Mouse (Mus musculus): ENCODE data around the gene Pitpnm3. TPM values are rescaled to one million over a fixed set of nuclear protein-coding genes. Genes with fewer than 3 reads are reported as not detected.

The Pitpnm3 gene
- total RNA-seq, 2 experiments from 2014 or later: 20.9 to 25.5 TPM

DNA sequence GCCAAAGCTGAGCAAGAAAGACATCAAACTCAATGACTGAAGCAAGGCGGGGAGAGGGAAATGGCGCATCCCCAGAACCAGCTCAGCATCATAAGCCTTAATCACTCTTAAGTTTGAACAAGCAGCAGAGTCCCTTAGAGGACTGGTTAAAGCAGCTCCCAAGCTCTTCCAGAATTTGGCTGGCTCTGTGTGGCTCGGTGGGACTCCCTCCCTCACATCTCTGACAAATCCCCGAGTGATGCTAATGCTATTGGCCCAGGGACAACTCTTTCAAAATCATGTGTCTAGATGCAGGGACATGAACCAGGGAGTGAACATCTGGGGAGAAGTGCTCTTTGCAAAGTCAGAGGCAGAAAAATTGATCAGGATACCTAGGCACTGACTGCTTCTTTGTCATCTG, 36.4 kb downstream of the Pitpnm3 start:
- intact Hi-C loops (cut with DNase I): no loop called here
- no peak for DNase-seq

DNA sequence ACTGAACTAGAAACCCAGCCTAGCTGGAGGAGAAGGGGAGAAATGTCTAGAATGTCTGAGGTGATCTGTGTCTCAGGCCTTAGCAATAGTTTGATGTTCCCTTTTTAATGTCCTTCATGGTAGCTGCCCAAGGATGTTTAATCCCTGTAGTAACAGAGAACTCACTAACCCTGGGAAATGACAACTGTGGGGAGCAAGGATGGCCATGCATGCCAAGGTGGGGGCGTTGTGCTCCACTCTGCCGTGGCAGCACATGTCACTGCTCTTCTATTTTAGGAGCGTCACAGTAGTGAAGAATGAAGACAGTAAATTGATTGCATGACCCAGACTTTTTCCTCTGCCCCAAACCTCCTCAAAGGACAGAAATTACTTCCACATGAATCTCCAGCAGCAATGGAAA, 37.6 kb downstream of the Pitpnm3 start:
- no peak for DNase-seq
- intact Hi-C loops (cut with DNase I): no loop called here

DNA sequence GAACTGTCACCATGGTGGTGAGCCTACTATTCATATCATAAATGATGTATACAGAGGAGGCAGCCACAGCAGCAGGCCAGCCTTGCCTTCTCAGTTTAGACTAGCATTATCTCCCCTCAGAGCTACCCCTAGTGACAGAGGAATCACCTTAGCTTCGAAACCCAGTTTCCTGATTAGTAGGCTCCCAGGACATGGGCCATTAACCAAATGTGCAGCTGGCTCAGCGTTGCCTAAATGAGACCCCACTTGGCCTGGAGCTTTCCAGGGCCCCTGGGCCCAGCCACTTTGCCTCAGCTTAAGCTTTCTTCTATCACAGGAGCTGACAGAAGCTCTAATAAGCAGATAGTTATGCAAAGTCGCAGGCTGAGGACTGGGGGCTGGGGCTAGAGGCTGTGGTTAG, 39.6 kb downstream of the Pitpnm3 start:
- intact Hi-C loops (cut with DNase I): no loop called here
- no peak for DNase-seq

DNA sequence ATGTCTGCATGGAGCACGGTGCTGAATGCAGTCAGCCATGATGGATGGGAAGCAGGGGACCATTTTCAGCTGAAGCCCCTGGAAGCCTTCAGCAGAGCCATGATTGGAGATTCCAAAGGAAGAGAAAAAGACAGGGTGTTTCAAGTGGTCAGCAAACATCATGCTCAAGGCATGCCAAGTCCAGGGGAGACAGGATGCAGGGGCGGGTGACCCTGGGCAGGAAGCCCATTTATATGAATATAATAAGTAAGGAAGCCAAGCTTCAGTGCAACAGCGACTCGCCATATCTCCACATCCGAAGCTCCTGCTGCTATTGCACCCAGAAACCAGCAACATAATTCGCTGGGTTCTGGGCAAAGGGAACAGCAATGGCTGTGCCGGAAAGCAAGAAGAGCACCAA, 41.1 kb downstream of the Pitpnm3 start:
- intact Hi-C loops (cut with DNase I): no loop called here
- no peak for DNase-seq

DNA sequence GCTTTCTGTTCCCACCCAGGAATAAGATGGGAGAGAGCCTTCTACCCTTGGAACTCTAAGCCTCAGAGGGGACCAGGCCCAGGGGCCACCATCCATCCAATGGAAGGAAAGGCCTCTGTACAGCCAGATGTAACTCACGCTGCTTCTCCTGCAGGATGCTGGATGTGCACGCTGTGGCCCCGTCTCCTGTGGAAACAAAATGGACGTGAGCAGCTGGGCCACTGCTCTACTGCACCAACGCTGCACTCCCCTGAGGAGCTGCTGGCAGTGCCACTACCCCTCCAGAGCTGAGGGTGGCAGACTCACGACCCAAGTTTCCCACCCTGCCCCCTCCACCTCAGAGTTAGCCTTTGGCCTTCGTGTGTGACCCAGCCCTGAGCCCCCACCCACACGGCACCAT, 43.2 kb downstream of the Pitpnm3 start:
- intact Hi-C loops (cut with DNase I): no loop called here
- DNase-seq: no peak

DNA sequence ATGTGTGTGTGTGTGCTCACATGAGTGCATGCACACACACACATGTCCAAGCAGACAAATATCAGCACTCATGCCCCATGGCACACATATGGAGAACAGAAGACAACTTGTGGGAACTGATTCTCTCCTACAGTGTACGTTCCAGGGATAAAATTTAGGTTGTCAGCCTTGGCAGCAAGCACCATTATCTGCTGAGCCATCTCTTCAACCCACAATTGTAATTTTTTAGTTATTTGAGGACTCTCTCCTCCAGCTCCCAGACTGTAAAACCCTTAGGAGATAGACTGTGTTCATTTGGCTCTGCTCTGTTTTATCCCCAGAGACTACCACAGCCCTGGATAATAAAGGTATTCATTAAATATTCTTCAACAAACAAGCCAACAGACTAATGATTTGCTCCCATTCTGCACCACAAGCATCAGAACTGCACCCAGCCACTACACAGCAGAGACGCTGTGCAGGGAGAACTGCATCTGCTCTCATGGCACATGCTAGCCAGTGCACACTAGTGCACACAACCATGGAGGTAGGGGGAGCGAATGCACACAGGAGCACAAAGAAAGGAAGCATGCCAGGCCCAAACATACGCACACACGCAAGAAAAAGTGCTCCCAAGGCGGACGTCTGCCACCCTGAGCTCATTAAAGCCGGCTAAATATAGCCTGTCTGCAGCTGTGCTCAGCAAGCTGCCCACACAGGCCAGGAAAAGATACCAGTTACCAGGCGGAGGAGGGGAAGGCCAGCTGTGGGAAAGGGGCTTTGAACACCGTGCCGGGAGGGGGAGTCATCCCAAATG, 49.1 kb downstream of the Pitpnm3 start:
- intact Hi-C loops (cut with DNase I): no loop called here
- peak; percentile 32 for DNase-seq

DNA sequence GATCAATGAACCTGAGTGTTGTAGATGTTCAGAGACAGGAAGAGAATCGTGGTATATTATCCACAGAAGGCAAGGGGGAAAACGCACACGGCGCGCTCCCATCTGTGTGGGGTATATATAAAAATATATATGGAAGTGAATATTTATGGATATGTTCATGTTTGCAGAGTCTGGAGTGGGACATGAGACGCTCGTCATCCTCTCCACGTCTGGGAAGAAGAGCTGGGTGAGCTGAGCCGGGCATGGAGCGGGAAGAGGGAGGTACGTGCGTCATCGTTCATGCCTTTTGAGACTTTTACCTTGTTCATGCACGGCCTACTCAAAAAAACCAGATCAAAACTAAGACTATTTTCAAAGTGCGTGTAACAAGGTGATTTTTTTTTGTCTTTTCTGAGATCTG, 51.2 kb downstream of the Pitpnm3 start:
- DNase-seq: no peak
- intact Hi-C loops (cut with DNase I): no loop called here

DNA sequence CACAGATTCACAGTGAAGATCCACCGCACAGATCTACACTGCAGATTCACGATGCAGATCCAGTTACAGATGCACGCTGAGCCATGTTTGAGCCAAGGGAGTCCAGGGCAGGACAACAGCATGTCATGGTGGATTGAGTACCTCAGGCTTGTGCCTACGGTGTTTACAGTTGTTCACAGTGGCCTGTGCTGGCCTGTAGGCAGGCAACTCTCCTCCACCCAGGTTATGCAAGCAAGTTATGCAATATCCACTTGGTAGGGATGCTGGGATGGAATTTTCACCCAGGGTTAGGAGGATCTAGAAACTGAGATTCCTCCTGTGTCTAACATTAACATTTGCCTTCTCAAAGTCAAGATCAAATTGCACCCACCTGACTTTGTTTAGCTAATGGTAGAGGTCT, 53.0 kb downstream of the Pitpnm3 start:
- no peak for DNase-seq
- intact Hi-C loops (cut with DNase I): no loop called here

DNA sequence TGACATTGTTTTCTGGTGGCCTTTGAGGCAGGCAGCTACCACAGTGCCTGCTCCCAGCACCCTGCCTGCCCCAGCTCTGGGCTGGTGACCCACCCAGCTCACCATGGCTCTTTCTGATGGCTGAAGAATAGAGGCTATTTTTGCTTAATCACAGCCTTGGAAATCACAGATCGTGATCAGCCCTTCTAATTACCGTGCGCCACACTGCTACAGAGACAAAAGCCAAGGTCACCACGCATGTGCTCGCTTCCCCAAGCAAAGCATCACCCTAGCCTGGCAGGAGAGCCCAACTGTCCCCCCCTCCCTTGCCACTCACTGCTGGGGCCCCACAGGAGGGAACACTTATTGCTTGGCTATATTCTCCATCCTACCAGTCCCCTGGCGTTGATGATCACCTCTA, 55.1 kb downstream of the Pitpnm3 start:
- DNase-seq: no peak
- intact Hi-C loops (cut with DNase I): no loop called here

DNA sequence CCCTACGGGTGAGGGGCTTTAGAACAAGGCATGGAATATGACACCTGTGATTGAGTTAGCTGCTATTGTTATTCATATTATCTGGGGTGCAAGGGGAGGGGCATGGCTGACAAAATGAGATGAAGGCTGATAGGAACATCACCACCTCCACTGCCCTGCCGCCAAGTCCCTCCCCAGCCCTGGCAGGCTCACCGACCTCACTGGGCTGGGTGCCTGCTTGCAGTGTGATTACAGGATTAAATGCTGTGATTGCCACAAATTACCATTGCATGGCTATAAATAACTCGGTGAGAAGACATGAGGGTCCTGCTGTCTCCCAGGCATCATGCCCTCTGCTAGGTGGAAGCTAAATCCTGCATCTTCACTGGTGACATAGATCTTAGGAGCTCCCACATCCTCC, 56.9 kb downstream of the Pitpnm3 start:
- peak; percentile 69 for DNase-seq
- intact Hi-C loops (cut with DNase I): no loop called here

DNA sequence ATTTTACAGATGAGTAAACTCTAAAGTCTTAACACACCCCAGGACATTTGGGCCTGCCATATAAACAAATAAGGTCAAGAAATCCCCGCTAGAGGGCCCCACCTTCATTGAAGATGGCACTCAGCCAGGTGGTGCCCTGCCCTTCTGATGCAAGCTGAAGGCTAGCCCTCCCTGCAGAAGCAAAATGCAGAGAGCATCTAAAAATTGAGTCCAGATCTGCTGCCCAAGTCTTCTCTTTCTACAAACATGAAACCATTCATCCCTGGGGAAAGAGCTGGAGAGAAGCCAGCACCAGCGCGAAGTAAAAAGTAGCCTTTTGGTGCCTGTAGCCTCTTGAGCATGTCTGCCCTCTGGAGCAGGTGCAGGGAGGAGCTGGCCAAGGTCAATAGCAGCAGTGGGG, 57.5 kb downstream of the Pitpnm3 start:
- intact Hi-C loops (cut with DNase I): no loop called here
- DNase-seq: peak; percentile 48

DNA sequence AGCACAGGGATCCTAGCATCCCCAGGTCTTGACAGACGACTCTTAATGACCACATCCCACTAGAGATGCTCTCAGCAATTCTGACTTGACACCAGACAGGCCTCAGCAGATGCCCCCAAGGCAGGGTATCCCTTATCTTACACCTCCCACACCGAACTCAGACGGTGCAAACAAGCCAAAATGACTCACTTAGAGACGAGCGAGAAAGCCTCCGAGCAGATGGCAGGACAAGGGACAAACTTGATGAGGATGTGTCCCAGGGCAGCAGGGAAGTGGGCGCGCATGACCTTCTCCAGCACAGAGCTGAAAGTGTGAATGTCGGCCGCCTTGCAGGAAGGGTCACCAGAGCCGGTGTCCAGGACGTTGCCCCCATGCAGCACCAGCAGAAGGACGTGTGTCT, 61.3 kb downstream of the Pitpnm3 start:
- intact Hi-C loops (cut with DNase I): no loop called here
- no peak for DNase-seq

DNA sequence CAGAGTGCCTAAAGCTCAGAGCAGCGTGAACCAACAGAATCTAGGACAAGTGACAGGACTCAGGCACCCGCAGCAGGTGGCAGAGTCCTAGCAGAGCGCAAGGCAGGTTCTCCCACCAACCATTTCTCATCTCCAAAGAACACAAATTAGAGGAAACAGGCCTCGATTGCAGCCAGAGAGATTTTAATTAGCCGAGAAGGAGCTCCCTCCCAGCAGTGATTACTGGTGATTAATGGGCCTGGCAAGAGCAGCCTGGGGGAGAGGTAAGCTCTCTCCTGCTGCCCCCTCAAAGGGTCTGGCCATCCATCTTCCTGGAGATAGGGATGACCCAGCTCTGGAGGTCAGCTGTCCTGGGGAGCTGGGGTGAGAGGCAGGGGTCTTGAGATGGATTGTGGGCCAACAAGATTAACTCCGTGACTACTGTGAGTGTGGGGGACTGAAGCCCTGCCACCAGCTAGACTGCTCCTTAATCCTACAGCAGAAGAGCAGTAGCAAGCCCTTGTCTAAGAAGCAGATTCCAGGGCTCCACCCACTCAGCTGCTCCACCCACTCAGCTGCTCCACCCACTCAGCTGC, 63.2 kb downstream of the Pitpnm3 start:
- intact Hi-C loops (cut with DNase I): no loop called here
- DNase-seq: no peak

DNA sequence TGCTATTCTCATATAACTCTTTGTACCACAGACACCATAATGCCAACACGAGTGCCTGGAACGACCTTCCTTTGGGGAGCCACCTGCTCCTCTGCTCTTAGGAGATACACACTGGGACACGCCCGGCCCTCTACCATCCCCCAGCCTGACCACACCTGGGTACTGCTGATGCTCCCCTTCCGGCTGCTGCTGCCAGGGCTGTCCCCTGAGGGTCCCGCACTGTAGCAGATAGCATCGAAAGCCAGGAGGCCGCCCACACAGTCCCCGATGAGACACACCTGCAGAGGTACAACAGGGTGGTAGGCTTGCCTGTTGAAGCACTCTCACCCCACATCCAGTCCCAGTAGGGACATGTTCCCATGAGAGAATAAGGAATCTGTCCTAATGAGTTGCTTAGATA, 64.8 kb downstream of the Pitpnm3 start:
- intact Hi-C loops (cut with DNase I): no loop called here
- no peak for DNase-seq

DNA sequence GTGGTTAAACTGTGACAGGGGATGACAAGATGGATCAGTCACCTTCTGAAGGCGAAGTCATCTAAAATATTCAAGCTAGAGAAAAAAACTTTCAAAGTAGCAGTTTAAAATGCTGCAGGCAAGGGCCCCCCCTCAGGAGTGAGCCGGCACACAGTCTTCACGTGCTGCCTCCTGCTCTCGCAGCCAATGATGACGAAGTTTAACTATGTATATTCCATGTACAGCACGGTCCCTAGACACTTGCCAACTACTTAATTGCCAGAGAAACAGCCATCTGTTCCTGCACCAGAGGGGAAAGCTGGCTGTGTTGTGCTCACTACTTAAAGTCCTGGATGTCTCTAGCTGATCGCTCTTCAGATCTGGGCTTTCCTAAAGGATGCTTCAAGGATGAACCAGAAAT, 67.6 kb downstream of the Pitpnm3 start:
- intact Hi-C loops (cut with DNase I): no loop called here
- DNase-seq: peak; percentile 62

DNA sequence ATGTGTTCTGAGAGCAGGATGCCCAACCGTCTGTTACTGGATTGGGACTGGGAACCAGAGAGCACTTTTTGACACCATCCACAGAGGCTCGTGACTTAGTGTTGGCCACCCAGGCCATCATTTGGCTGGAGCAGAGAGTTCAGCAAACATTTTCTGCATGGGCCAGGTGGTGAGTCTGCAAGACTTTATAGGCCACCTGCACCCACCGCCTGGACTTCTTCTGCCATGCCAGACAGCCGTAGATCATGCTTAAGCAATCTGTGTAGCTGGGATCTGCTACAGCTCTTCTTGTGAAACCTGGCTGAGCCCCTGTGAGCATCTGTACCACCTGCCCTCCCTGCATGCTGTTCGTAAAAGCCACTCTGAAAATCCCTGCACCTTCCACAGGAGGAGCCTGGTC, 68.3 kb downstream of the Pitpnm3 start:
- intact Hi-C loops (cut with DNase I): no loop called here
- peak; percentile 68 for DNase-seq

DNA sequence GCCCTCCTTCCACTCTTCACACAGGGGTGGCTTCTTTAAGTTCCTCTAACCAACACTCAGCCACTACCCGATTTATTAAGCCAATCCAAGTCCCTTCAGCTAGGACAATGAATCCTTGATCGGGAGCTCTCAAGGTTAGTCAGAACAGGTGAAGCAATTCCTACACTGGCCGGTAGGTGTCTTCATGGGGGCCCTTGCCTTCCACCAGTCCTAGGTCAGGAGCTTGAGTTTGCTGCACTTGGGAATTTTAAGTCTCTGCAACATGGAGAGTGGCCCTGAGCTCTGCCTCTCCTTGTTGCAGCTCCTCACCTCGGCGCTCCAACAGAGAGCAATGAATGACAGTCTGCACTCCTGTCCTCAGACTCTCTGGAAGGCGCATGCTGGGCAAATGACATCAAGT, 69.2 kb downstream of the Pitpnm3 start:
- DNase-seq: no peak
- intact Hi-C loops (cut with DNase I): no loop called here

DNA sequence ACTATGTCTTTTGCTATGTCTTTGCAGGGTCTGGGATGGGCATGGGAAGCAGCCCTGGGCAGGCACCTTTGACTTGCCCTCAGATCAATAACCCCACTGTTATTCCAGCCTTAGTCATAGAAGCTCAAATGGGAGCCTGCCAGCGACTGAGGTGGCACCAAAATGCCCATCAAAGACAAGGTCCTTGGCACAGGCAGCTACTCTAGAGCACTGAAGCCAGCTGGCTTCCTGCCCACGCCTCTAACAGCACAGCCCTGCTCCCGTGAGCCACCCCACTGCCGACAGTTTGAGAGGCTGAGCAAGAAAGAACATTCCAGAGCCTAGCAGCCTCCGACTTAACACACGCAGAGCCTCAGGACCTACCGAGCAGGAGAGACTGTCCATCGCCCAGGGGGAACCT, 70.5 kb downstream of the Pitpnm3 start:
- intact Hi-C loops (cut with DNase I): no loop called here
- DNase-seq: peak; percentile 80

DNA sequence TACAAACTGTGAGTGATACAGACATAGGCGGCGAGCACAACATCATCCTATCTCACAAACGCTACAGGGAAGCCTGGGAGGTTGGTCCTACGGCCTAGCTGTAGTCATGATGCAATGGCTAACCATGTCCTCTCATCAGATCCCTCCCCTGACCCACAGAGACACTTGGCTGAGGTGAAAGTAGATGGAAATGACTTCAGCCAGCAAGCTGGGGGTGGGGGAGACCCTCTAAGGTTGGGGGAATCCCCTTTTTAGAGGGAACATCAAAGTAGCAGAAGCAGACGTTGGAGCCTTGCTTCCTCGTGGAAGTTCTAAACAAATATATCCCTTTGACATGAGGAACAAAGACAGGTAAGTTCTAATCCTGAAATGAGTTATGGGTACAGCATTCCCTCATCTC, 71.2 kb downstream of the Pitpnm3 start:
- intact Hi-C loops (cut with DNase I): no loop called here
- DNase-seq: no peak

DNA sequence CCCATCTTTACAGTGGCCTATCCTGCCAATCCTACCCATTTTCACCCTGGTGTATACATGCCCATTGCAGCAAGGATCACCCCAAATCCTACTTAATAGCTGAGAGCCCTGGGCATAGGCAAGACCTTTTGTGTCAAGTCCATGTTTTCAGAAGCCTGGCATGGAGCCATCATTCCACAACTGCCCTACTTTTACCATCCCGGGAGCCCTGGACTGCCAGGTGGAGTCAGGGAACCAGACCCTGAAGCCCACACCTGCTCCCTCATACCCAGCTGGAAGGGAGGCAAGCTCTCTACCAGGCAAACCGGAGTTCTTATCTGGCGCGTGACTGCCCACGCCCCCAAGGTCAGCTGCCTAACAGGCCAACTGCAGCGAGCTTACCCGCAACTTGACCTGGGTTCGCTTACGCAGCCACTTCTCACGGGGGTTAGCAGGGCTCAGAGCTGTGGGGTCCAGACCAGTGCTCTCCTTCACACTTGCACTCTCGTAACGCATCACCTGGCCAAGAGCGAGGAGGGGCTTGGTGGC, 74.4 kb downstream of the Pitpnm3 start:
- intact Hi-C loops (cut with DNase I): no loop called here
- no peak for DNase-seq

DNA sequence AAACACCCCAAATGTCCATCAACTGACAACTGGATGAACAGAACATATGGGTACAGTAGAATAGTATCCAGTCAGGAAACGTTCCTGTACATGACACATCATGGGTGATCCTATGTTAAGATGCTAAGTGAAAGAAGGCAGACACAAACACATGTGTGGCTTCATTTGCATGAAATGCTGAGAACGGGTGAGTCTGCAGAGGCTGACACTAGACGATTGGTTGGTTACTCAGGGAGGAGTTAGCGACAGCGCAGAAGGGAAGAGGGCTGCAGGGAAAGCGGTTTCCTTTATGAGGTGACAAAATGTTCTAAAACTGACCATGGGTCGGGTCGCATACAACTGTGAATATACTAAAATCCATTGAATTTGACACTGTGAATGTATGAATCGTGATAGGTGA, 75.2 kb downstream of the Pitpnm3 start:
- intact Hi-C loops (cut with DNase I): no loop called here
- DNase-seq: no peak

DNA sequence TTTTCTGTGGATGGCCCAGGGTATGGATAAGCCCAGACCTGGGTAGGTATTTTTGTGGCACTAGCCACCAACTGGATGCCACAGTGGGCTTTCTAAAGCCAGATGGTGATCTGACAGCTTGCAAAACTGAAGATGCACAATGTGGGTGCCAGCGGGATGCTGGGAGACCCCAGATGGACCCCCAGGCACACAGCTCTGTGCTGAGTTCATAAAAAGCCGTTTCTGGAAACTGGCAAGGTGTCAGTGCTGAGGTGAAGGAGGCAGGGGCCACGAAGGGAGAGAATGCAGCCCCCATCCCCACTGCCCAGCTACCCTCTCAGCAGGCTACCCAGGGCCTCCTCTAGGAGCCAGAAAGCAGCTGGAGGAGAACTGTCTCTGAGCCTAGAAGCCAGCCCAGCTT, 78.4 kb downstream of the Pitpnm3 start:
- intact Hi-C loops (cut with DNase I): no loop called here
- DNase-seq: peak; percentile 49

DNA sequence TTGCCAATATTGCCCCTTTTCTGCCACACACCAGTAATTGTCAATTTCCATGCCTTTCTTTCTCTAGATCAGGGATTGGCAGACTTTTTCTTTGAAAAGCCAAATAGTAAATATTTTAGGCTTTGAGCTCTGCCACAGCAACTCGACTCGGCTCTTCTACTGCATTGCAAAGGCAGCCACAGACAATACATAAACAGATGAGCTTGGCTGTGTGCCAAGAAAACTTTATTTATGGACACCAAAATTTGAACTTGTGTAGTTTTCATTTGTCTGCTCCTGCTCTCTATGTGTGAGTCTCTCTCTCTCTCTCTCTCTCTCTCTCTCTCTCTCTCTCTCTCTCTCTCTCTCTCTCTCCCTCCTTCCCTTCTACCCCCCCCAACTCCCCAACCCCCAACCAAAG, 80.4 kb downstream of the Pitpnm3 start:
- DNase-seq: no peak
- intact Hi-C loops (cut with DNase I): no loop called here
